Mouse (Mus musculus) spleen, postnatal 4 days (tissue): ENCODE data around the gene Lrrc2.

Experiments
- DNase-seq, 2 experiments: peaks; one replicate each; pipeline ENCODE4 v3.0.0; 2022; ENCODE audit warnings: low spot score in 2 of 2

The Lrrc2 gene

DNA sequence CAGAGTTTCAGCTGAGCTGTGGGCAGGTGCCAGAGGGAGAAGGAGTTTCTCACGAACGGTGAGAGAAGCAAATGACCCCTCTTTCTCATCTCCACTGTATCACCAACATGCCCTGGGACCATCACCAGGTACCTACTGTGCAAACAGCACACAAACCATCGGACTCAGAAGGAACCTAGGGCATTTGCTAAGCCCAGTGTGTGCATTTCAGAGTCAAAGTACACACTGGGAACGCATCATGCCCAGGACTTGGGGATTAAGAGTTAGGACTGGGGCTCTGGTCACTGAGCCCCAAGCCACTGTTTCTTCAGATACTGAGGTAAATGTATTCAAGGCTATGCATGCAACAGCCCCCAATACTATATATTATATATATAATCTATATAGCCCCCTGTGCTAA, 36.0 kb downstream of the Lrrc2 start:
- no peak for DNase-seq

DNA sequence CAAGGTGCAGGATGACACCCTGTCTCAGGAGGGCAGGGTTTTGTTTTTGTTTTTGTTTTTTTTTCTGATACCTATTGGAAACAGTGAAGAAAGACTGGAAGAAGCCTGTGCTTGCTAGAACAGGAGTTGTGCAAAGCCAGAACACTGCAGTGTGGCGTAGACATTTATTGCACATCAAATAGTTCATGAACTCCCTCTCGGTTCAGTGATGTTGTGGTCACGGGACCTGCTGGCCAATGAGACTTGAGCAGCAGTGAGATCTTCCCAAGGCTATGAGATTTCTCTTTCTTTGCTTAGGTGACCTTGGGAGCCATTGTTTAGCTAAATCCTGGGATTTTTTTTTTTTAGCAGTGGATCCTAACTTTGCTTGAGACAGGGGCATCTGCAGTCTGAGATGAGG, 36.7 kb downstream of the Lrrc2 start:
- DNase-seq = no peak

DNA sequence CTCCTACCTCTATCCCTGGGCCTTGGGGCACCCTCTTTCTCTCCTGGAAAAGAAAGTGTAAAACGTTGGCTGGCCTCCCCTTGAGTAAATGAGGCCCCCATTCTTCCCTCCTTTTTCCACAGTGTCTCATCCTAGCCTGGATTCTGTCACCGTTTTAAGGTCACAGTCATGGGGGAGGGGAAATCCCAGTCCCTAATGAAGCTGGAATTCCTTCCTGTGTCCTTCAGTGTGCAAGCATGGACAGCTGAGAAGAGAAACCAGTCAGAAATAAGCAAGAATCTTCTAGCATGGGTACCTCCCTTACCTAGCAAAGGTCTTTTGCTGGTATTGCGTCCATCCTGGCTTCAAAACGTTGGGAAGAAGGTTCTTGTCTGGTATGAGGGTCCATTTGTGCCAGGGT, 37.8 kb downstream of the Lrrc2 start:
- DNase-seq = no peak

GRCm38 (mm10) chr9:110989543-110989942, 38.2 kb downstream of the Lrrc2 start:
- no peak for DNase-seq

- DNase-seq = no peak
Measured at GRCm38 (mm10) chr9:110990204-110990603, 38.9 kb downstream of the Lrrc2 start, which contains the start of gene Rtp3. TSS of gene Rtp3 (minus strand) at chr9:110990583.

- DNase-seq = no peak
Measured at GRCm38 (mm10) chr9:110993281-110993709, 42.0 kb downstream of the Lrrc2 start.

GRCm38 (mm10) chr9:110994716-110995172, 43.4 kb downstream of the Lrrc2 start:
- peak; percentile 65 to 79 for DNase-seq

GRCm38 (mm10) chr9:110997245-110997644, 45.9 kb downstream of the Lrrc2 start:
- peak; percentile 82 to 89 for DNase-seq

DNA sequence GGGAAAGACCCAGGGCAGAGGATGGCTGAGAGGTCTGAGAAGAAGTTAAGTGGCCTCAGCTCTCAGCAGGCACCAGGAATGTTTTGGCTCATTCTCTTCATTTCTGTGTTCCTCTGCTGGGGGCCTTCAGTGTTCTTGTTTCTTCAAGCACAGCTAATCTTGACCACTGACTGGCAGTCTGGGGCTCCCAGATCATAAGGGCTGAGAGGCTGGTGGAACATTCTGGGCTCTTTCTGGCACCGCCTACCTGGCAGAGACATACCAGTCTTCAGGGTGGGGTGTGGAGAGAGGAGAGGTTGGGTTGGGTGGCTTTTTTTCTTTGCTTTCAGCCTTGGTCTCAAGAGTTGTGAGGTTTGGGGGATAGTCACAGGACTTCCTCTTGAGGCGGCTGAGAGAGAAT, 47.7 kb downstream of the Lrrc2 start:
- no peak for DNase-seq

- no peak for DNase-seq
Measured at GRCm38 (mm10) chr9:110999856-111000255, 48.5 kb downstream of the Lrrc2 start.

GRCm38 (mm10) chr9:111001621-111002020, 50.3 kb downstream of the Lrrc2 start:
- no peak for DNase-seq

DNA sequence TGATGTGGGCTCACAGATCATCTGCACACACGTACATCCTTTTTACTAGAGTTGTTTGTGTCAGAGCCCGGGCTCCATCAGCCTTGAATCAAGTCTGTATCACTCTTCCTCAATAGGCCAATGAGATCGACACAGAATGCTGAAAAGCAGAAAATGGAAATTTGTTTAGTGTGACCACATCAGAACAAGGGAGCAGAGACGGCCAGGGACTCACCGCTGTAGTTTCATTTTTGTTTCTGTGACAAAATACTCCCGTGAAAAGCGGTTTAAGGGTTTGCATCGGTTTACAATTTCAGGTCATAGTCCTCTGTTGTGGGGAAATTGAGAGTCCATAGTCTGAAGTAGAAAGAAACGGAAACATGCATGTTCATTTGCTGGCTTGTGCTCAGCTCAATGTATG, 51.9 kb downstream of the Lrrc2 start:
- no peak for DNase-seq

GRCm38 (mm10) chr9:111006544-111006943, 55.2 kb downstream of the Lrrc2 start:
- no peak for DNase-seq

GRCm38 (mm10) chr9:111009763-111010162, 58.4 kb downstream of the Lrrc2 start:
- DNase-seq = no peak

GRCm38 (mm10) chr9:111011550-111011949, 60.2 kb downstream of the Lrrc2 start:
- DNase-seq = no peak

- no peak for DNase-seq
Measured at GRCm38 (mm10) chr9:111012041-111012440, 60.7 kb downstream of the Lrrc2 start.

DNA sequence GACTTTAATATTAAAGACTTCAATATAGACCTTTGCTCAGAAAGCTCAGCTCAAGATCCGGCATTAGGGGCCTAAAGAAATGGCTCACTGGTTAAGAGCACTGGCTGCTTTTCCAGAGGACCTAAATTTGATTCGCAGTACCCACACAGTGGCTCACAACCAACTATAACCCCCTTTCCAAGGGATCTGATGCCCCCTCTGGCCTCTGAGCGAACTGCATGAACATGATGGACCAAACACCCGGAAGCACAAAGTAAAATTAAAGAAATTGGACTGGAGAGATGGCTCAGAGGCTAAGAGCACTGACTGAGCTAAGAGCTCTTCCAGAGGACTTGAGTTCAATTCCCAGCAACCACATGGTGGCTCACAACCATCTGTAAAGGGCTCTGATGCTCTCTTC, 64.3 kb downstream of the Lrrc2 start:
- DNase-seq = no peak

- peak; percentile 38 to 72 for DNase-seq
Measured at GRCm38 (mm10) chr9:111019022-111019421, 67.7 kb downstream of the Lrrc2 start, which contains the start of gene Ltf. TSS of gene Ltf (plus strand) at chr9:111019271.

- DNase-seq = no peak
Measured at GRCm38 (mm10) chr9:111026791-111027190, 75.4 kb downstream of the Lrrc2 start.
